Mouse (Mus musculus) layer of hippocampus, adult 11-12 months (tissue): ENCODE data around the gene Mpv17l.
A peak's percentile ranks its signal among the peaks of the same experiment; 100 is the strongest.
"Not testable (repeated sequence)": the region's sequence is repeated elsewhere in the genome, so short reads cannot be mapped to it uniquely, and the experiment has no call there.

Source experiments
- DNase-seq: peaks from one replicate; pipeline ENCODE4 v3.0.0; 2022; ENCODE audit warnings: low spot score

The Mpv17l gene

GRCm38 (mm10) chr16:13940139-13940846 lies 37.3 kb downstream of the Mpv17l start:
- peak; percentile 84 for DNase-seq

DNA sequence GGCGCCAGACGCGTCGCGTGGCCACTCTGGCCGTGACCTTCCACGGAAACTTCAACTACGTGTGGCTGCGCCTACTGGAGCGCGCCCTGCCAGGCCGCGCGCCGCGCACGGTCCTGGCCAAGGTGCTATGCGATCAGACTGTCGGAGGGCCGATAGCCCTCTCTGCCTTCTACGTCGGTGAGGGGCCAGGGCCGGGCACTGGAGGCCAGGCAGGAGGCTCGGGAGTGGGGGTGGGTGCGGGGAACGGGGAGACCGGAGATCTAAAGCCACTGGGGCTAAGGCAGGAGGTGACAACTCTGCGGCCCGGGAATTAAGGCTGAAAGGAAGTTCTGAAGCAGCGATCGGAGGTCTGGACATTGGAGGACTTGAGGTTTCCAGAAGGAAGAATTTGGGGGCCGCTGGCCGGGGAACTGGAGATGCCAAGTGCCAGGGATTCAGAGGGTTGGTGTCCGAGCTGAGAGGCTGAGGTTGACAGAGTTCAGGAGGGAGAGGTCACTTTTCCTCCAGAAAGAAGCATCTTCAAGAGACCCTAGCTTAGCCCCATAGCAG lies 38.0 kb downstream of the Mpv17l start:
- DNase-seq: no peak

DNA sequence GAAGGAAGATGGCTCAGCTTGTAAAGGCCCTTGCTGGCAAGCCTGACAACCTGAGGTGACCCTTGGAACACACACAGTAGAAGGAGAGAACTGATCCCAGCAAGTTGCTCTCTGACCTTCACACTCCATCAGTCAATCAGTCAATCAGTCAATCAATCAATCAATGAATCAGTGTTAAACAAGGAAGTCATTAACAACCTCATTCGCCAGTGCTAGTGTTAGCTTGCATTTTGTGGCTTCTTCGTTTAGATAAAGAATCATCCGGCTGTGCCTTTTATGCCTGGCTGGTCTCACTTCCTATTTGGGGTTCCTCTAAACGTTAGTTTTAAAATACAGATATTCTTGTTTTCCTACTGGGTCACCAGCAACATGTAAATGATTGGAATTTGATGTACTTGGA lies 41.2 kb downstream of the Mpv17l start:
- no peak for DNase-seq

GRCm38 (mm10) chr16:13944752-13945151 lies 41.8 kb downstream of the Mpv17l start:
- no peak for DNase-seq

GRCm38 (mm10) chr16:13945153-13945552 lies 42.2 kb downstream of the Mpv17l start:
- no peak for DNase-seq

DNA sequence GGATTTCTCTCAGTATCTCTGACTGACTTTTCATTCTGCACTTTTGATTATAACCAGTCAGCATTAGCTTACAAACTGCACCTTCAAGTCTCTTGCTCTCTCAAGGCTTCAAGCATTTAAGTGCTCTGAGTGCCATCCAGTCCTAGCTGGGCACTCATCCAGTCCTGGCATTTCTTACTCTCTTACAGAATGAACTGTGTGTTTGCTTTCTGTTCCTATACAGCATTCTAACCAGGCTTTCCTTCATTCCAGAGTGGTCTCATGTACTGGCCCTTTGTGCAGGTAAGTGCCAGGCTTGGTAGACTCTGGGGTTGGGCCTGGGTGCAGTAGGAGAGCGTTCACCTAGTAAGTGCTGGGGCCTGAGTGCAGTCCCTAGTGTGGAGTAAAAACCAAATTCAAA lies 43.3 kb downstream of the Mpv17l start:
- DNase-seq: no peak

DNA sequence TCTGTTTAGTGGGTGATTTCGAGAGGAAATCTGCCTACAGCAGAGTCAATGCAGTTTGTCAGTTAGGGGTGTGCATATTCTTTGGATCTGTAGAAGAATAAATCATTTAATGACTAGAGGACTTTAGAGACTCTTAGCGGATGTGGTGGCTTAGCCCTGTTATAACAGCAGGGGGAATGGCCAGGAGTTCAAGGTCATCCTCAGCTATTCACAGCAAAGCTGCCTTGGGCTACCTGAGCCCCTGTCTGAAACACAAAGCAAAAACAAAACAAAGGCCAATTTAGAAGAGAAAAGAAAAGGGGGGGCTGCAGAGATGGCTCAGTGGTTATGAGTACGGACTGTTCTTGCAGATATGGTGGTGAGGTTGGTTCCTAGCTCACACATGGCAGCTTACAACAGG lies 48.3 kb downstream of the Mpv17l start:
- DNase-seq: no peak

GRCm38 (mm10) chr16:13962053-13962452 lies 59.1 kb downstream of the Mpv17l start:
- no peak for DNase-seq

GRCm38 (mm10) chr16:13969096-13969495 lies 66.1 kb downstream of the Mpv17l start:
- DNase-seq: no peak

DNA sequence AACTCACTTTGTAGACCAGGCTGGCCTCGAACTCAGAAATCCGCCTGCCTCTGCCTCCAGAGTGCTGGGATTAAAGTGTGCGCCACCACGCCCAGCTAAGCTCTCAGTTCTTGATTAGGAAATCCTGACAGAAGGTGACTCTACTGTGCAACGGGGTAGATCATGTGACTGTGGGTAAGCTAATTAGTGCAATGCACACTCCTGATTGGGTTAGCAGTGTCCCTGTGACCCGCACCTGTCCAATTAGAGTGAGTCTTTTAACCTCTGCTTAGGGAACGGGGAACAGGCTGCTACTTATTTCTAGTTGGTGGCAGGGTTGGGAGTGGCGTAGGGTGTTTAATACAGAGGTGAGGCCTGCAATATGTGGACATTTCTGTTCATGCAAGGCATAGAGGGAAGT lies 69.1 kb downstream of the Mpv17l start:
- no peak for DNase-seq

GRCm38 (mm10) chr16:13976358-13976896 lies 73.5 kb downstream of the Mpv17l start:
- not testable (repeated sequence) for DNase-seq

- DNase-seq: not testable (repeated sequence)
These were observed 74.1 kb downstream of the Mpv17l start for GRCm38 (mm10) chr16:13977026-13977425.

DNA sequence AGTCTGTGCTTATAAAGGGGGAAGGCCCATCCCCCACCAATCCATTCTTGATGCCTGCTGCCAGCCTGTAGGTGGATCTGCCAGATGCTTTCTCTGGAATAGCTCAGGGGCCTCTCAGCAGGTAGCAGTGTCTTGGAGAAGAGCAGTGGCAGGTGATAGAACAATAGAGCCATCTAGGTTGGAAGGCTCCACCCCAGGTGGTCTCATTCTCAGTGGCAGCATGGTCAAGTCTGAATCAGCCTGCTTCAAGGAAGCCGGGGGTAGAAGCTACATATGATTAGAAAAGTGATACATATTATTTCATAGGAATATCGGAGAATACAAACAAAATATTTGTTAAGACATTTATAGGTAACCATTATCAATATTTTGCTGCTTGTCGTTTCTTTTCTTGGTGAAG lies 78.8 kb downstream of the Mpv17l start:
- not testable (repeated sequence) for DNase-seq

DNA sequence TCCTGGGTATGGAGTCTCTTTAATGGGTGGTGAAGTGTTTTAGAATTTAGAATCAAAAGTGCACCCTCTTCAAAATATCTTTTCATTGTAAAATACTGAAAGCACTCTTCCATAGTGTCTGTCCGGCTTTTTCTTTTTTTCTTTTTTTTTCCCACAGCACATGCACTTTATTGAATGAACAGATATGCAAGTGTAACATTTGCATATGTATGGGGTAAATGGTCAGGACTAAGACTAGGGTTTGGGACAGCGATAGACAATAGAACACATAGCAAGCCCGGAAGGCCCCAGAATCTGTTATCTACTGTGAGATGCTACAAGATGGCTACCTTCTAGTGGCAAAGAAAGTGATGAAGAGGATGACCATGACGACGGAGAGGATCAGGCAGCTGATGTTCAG lies 80.2 kb downstream of the Mpv17l start:
- no peak for DNase-seq

GRCm38 (mm10) chr16:13986197-13986573 lies 83.2 kb downstream of the Mpv17l start:
- DNase-seq: no peak

DNA sequence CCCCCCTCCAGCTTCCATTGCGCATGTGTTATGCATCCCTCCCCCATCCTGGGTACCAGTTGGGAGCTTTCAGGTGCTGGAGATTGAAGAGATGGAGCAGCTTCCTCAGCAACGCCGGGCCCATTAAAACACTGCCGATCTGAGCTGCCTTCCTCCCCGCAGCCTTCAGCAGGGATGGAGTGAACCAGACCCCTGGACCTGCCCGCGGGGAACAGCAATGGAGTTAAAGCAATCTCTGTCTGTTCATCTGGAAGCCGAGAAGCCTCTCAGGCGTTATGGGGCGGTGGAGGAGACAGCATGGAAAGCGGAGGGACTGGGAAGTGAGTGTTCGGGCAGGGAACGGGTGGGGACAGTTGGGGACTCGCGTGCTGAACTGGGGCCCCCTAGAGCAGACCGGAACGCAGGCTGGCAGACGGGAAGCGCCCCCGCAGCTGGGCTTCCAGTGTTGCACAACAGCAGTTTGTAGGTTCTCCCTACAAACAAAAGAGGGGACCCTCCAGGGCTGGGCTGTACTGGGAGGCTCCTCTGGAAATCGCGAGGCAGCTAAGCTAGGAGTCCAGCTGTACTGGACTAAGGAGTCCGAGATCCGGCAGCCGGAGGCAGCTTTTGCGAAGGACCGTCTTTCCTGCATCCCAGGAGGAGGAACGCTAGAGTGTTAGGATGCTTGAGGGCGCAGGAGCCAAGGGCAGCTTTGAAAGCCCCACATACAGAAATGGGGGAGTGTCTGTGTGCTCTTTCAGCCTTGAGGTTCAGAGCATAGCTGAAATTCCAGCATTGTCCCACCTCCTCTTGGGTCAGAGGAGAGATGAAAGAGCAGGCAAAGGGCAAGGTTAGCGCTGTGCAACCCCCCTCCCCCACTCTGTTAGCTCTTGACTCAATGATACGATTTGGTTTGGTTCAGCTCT lies 83.9 kb downstream of the Mpv17l start, which contains the start of the genes 2900011O08Rik and Ifitm7:
TSS of gene 2900011O08Rik (plus strand) at position 31 of the 905 bp plus-strand sequence.
TSS of gene Ifitm7 (minus strand) at position 315 of the 905 bp plus-strand sequence.
- DNase-seq: peak; percentile 62

- no peak for DNase-seq
These were observed 89.7 kb downstream of the Mpv17l start for GRCm38 (mm10) chr16:13992518-13993248.

- no peak for DNase-seq
These were observed 91.1 kb downstream of the Mpv17l start for GRCm38 (mm10) chr16:13994076-13994475.

DNA sequence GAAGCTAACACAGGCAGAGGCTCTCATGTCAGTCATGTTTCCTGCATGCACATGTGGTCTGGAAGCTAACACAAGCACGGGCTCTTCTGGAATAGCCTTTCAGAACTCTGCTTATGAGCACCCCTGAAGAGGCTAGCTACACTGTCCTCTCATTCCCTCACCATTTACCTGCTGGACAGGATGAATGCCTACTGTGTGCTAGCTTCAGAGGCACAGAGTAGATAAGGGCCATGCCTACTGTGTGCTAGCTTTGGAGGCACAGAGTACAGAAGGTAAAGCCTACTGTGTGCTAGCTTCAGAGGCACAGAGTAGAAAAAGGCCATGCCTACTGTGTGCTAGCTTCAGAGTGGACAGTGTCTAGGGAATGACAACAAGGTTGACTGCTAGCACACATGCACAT lies 91.5 kb downstream of the Mpv17l start:
- no peak for DNase-seq
